Mouse (Mus musculus): ENCODE measurements around the gene Tmem131l.

The Tmem131l gene

GRCm38 (mm10) chr3:84039646-84040475 lies at the start of gene Tmem131l:
Tmem131l (minus strand) TSS chr3:84040175.
- DNase-seq (ENCODE audit: low read depth, low spot score), result peak; percentile 86

DNA sequence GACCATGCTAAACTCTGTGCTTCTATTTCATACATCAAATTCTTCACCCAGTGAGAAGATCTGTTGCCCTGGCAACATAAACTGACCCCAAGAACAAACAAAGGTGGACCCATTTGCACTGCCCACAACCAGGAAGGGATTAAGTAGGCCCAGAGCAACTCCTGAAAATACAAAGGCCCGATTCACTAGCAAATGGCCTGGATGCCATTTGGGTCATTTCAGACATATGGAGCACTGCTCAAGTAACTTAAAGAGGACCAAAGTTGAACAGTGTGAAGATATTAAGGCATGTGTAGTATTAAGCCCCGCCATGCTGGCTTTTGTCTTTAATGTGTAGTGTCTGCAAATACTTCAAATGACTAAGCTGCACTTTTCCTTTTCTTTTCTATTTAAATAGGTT lies 46.9 kb upstream of the Tmem131l start:
- no peak for DNase-seq (ENCODE audit: low read depth, low spot score)

DNA sequence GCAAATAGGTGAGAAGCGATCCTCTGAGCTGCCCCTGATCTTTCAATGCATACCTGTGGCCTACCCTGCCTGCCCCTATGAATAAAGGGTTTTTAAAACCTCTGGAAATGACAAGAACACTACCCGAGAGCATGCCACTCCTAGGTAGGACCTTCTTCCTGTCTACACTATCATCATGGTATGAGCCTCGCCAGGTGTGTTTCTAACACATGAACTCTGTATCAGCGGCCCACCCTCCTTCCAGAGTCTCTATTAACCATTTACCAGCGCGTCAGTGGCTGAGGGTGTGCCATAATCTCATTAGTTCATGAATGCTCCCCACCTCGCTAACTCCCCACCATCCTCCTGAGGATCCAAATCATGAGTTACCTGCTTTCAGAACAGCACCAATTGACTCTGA lies 46.4 kb upstream of the Tmem131l start:
- no peak for DNase-seq (ENCODE audit: low read depth, low spot score)

DNA sequence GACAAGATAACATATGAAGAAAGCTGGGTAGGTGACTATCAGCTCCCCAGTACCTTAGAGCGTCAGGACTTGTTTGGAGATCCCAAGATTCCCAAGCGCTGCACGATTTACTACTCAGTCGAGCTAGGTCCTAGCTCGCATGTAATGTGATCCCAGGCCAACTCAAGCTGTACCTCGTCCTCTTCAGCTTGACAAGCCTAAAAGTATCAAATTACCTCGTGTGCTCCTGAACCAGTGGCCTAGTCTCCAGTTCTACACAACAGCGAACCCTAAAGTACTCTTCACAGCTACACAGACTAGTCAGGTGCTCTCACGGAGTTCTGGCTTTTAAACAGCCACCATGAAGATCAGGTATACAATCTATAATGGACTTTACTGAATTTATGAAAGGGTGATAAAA lies 45.5 kb upstream of the Tmem131l start:
- DNase-seq (ENCODE audit: low read depth, low spot score), result no peak

DNA sequence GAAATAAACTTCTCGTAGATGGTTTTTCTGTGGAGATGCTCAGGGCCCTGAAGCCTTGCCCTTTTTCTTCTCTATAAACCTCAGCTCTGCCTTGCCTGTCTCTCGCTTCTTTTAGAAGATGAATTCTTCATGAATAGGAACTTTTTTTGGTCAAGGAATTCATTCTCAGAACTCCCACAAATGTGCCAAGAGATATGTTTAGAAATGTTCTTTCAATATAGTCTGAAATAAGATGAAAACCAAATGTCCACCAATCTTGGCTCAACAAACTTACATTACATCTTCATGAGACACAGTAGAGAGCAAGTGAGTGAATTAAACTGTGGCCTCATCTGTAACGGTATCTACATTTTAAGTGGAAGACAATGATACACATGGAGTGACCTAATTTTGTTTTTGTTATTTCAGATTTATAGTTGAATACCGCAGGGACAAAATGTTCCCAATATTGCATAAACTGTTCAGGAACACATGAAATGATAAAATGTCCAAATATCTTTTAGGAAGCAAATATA lies 41.3 kb upstream of the Tmem131l start:
- DNase-seq (ENCODE audit: low read depth, low spot score), result no peak

DNA sequence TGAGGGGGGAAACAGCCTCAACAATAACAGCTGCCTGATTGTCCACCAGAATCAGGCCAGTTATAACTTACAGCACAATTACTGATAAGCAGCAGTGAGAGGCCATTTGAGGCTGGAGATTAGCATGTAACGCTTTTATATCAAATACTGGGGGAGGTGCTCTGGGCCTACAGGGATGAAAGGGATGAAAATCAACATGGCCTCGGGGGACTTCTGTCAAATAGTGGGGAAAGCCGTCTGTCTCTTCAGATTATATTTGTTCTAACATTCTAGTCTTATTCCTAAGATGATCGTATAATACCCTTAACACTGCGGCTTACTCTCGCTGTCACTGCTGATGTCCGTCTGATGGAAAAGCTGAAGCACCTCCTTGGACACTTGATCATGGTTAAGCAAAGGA lies 40.1 kb upstream of the Tmem131l start:
- DNase-seq (ENCODE audit: low read depth, low spot score), result no peak

DNA sequence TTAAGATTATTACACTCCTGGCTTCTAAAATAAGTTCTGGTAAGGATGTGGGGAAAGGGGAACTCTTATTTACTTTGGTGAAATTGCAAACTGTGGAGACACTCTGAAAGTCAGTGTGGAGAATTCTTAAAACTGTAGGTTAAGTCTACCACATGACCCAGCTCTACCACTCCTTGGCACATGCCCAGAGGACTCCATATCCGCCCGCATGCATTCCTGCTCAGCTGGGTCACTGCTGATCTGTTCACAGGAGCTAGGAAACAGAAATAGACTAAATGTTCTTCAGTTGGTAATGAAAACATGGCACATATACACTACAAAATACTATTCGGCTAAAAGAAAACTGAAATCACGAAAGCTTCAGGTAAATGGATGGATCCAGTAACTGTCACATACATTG lies 37.5 kb upstream of the Tmem131l start:
- DNase-seq (ENCODE audit: low read depth, low spot score), result no peak

GRCm38 (mm10) chr3:84076543-84077332 lies 36.8 kb upstream of the Tmem131l start:
- DNase-seq (ENCODE audit: low read depth, low spot score), result no peak

- DNase-seq (ENCODE audit: low read depth, low spot score), result peak; percentile 47
These were observed 35.5 kb upstream of the Tmem131l start for GRCm38 (mm10) chr3:84075516-84075915.

DNA sequence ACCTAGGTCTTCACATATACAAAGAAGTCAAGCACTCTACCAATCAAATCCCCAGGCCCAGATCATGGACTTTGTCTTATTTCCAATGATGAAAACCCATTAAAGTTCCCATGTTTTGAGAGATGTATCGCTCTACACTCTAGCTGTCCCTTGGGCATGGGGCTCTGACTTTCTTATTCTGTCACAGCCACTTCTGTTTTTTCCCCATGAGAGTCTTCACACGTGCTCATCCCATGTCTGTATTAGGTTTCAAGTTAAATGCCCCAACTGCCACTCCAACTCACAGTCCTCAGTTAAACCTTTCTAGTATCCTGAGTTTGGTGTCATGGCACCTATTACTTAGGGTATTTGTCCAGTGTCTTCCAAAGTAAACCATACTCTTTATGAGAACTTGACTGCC lies 34.8 kb upstream of the Tmem131l start:
- no peak for DNase-seq (ENCODE audit: low read depth, low spot score)

GRCm38 (mm10) chr3:84071641-84072040 lies 31.7 kb upstream of the Tmem131l start:
- no peak for DNase-seq (ENCODE audit: low read depth, low spot score)

GRCm38 (mm10) chr3:84070811-84071210 lies 30.8 kb upstream of the Tmem131l start:
- no peak for DNase-seq (ENCODE audit: low read depth, low spot score)

GRCm38 (mm10) chr3:84068831-84069709 lies 29.1 kb upstream of the Tmem131l start:
- DNase-seq (ENCODE audit: low read depth, low spot score), result peak; percentile 32

GRCm38 (mm10) chr3:84065825-84066224 lies 25.9 kb upstream of the Tmem131l start:
- DNase-seq (ENCODE audit: low read depth, low spot score), result peak; percentile 81

- no peak for DNase-seq (ENCODE audit: low read depth, low spot score)
These were observed 23.5 kb upstream of the Tmem131l start for GRCm38 (mm10) chr3:84063369-84063914.

GRCm38 (mm10) chr3:84061523-84062453 lies 21.8 kb upstream of the Tmem131l start:
- no peak for DNase-seq (ENCODE audit: low read depth, low spot score)

DNA sequence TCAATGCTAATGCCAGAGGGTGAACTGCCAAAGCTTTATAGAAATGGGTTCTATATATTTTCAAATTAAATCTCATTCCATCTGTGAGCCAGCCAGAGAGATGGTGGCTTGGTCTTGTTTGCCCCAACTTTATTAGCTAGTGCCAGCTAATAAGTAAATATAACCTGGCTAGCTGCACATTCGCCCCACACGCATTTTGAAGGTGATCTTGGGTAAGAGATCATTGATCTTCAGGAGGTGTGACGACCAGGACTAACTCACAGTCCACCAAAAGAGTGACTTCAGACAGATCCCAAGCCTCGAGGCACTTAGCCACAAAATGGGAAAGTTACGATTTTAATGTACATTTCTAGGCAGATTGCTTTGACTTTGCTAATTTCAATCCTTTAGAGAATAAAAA lies 21.0 kb upstream of the Tmem131l start:
- DNase-seq (ENCODE audit: low read depth, low spot score), result no peak

- no peak for DNase-seq (ENCODE audit: low read depth, low spot score)
These were observed 20.2 kb upstream of the Tmem131l start for GRCm38 (mm10) chr3:84060128-84060527.

GRCm38 (mm10) chr3:84059676-84060075 lies 19.7 kb upstream of the Tmem131l start:
- DNase-seq (ENCODE audit: low read depth, low spot score), result no peak

DNA sequence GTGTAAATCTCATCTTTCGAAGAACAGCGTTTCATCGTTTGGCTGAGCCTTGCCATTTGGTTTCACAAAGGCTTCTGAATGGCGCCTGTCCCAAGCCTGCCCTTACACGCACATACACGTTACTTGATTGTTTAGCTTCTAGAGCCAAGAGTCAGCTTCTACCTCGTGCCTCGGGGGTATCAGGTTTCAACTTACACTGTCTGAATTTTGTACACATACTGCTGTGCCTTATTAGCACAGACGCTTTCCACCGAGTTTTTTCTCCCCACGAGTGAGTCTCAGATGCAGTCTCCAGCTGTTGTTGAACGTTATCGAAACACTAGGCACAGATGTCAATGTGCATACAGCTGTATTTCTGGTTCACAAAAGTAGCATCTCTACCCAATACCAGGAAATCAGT lies 19.3 kb upstream of the Tmem131l start:
- no peak for DNase-seq (ENCODE audit: low read depth, low spot score)
